Mouse (Mus musculus) spleen, postnatal 10 days (tissue): Measurements from ENCODE around the gene Plk5.
A peak's percentile ranks its signal among the peaks of the same experiment; 100 is the strongest.

ENCODE experiments used
- DNase-seq, 2 experiments: peaks; one replicate each; pipeline ENCODE4 v3.0.0; 2021 to 2022; ENCODE audit warnings: low spot score in 2 of 2

Plk5 gene

GRCm38 (mm10) chr10:80356001-80356682, at the start of gene Plk5:
Gene Plk5 (plus strand): TSS chr10:80356459.
- DNase-seq = no peak

DNA sequence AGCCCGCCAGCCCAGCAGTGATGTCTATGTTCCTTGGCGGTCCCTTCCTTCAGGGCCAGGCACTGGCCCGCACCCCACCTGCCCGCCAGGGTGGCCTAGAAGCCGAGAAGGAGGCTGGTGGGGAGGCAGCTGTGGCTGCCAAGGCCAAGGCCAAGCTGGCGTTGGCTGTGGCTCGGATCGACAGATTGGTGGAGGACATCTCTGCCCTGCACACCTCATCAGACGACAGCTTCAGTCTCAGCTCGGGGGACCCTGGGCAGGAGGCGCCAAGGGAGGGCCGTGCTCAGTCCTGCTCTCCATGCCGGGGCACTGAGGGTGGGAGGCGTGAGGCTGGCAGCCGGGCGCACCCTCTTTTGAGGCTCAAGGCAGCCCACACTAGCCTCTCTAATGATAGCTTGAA, 44.7 kb upstream of the Plk5 start:
- no peak for DNase-seq

DNA sequence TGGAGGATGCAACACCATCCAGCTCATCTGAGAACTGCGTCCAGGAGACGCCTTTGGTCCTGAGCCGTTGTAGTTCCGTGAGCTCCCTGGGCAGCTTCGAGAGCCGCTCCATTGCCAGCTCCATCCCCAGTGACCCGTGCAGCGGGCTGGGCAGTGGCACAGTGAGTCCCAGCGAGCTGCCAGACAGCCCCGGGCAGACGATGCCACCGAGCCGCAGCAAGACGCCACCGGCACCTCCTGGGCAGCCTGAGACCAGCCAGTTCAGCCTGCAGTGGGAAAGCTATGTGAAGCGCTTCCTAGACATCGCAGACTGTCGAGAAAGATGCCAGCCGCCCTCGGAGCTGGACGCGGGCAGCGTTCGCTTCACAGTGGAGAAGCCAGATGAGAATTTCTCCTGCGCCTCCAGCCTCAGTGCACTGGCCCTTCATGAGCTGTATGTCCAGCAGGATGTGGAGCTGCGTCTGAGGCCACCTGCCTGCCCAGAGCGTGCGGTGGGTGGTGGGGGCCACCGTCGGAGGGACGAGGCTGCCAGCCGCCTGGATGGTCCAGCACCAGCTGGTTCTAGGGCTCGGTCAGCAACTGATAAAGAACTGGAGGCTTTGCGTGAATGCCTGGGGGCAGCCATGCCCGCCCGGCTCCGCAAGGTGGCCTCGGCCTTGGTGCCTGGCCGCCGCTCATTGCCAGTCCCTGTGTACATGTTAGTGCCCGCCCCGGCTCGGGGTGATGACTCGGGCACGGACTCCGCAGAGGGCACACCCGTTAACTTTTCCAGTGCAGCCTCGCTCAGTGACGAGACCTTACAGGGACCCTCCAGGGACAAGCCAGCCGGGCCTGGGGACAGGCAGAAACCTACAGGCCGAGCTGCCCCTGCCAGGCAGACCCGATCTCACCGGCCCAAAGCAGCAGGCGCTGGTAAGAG, 43.4 kb upstream of the Plk5 start:
- no peak for DNase-seq

DNA sequence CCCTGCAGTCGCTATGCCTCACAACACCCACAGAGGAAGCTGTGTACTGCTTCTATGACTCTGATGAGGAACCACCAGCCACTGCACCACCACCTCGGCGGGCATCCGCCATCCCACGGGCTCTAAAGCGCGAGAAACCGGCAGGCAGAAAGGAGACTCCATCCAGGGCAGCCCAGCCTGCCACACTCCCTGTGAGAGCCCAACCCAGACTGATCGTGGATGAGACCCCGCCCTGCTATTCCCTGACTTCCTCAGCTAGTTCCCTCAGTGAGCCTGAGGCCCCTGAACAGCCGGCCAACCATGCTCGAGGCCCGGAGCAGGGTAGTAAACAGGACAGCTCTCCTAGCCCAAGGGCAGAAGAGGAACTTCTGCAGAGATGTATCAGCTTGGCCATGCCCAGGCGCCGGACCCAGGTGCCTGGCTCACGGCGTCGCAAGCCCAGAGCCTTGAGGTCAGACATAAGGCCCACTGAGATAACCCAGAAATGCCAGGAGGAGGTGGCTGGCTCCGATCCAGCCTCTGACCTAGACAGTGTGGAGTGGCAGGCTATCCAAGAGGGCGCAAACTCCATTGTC, 42.5 kb upstream of the Plk5 start:
- DNase-seq = peak; percentile 43 to 65

DNA sequence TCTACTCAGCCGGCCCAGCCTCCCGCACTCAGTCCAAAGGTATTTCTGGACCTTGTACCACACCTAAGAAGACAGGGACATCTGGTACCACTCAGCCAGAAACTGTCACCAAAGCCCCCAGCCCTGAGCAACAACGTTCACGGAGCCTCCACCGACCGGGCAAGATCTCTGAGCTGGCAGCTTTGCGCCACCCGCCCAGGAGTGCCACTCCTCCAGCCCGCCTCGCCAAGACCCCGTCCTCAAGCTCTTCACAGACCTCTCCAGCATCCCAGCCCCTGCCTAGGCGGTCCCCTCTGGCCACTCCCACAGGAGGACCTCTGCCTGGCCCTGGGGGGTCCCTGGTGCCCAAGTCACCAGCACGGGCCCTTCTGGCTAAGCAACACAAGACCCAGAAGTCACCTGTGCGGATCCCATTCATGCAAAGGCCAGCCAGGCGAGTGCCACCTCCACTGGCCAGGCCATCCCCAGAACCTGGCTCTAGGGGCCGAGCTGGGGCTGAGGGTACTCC, 41.7 kb upstream of the Plk5 start:
- DNase-seq = no peak

- DNase-seq = no peak
Measured at GRCm38 (mm10) chr10:80315315-80315714, 40.9 kb upstream of the Plk5 start.

DNA sequence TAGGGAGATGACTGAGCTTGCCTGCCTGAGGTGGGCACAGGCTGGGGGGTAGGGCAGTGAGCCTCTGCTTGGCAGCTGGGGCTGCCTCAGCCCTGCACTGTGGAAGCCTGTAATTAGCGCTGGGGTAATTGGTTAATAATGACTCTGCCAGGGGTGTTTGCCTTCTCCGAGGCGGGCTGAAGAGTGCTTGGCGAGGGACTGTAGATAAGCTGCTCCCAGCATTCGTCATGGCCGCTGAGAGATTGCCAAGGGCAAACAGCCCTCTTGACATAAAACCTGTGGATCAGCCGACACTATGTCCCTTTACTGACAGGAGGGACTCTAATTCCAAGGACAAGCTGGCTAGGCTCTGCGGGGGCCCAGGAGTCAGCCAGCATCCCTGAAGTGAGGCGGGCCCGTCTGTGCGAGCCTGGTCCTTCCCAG, 39.9 kb upstream of the Plk5 start:
- no peak for DNase-seq

DNA sequence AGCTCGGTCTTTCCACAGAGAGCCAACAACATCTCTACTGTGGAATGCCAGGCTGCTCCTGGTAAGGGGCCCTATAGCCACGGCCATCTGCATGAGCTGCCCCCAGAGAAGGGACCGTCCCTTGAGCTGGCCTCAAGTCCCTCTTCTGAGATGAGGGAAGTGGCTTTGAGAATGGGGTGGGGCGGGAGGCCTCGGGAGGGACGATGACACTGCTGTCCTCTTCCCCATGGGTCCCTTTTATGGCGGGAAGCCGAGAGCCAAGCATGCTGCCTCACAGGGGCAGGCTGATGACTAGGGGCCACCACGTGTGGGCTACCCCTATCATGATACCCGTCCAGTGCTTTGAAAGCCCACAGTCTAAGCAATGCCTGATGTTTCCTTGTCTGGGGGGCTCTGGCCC, 39.2 kb upstream of the Plk5 start:
- DNase-seq = no peak

GRCm38 (mm10) chr10:80320340-80320760, 35.9 kb upstream of the Plk5 start, which contains the start of gene 2310011J03Rik:
Gene 2310011J03Rik (minus strand): TSS chr10:80320537.
- DNase-seq = peak; percentile 79 to 92

- DNase-seq = no peak
Measured at GRCm38 (mm10) chr10:80321014-80321669, 35.1 kb upstream of the Plk5 start.

- DNase-seq = no peak
Measured at GRCm38 (mm10) chr10:80321670-80322581, 34.3 kb upstream of the Plk5 start.

GRCm38 (mm10) chr10:80322811-80323211, 33.4 kb upstream of the Plk5 start:
- peak; percentile 47 to 67 for DNase-seq

GRCm38 (mm10) chr10:80323261-80324119, 32.8 kb upstream of the Plk5 start:
- DNase-seq = peak; percentile 73 to 86

- no peak for DNase-seq
Measured at GRCm38 (mm10) chr10:80324120-80325037, 31.9 kb upstream of the Plk5 start.

DNA sequence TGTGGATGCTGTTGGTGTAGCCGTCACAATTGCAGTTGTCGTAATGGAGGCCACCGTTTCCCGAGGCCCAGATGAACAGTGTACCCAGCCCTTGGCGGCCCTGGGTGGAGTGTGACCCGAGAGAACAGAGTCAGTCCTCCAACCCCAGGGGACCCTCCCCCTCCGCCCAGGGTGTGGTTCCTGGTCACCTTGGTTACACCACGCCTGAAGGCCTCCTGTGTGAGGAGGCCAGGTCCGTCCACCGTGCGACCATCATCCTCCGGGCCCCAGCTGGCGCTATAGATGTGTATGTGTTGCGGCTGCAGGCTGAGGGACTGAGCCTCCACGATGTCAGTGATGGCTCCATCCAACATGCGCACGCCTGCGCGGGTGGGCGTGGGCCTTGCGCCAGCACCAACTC, 31.2 kb upstream of the Plk5 start:
- DNase-seq = no peak

DNA sequence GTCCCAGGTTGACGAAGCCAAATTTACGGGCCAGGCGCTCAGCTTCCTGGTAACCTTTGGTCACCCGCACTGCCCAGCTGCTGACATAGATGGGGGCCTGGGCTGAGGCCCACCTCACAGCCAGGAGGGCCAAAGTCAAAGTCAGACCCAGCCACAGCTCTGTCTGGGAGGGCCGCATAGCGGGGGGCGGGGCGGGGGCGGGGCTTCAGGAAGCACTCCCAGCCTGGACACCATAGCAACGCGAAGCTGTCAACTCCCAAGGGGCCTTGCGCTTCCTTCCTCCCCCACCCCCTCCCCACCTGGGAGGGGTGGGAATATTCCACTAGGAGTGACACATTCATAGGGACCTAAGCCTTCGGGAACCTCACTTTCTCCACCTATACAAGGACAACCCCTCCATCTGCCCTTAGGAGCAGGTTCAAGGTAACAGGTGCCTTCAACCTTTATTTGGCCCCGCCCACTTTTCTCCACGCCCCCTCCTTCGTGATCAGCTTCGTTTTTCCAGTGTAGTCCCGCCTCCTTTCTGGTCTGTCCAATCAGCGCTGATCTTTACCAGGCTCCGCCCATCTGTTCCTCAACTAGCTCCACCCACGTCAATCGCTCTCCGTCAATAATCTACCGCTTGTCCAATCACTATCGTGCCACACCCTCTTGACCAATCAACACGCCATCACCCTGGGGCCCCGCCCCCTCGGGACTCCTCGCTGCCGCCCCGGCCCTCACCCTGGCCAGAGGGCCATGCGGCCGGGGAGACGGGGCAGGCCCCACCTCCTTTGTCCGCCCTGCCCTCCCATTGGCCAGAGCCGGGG, 26.8 kb upstream of the Plk5 start, which contains the start of the genes Pcsk4 and Reep6:
Gene Pcsk4, minus strand, starts transcription at position 226 of the 809 bp plus-strand sequence.
Gene Reep6, plus strand, starts transcription at position 681 of the 809 bp plus-strand sequence.
- DNase-seq = peak; percentile 92 to 95

GRCm38 (mm10) chr10:80330084-80330483, 26.2 kb upstream of the Plk5 start:
- no peak for DNase-seq
